Mouse (Mus musculus) left cerebral cortex, adult 8-10 months (tissue): ENCODE measurements around the gene Nexmif. TPM values are rescaled to one million over a fixed set of nuclear protein-coding genes. Genes with fewer than 3 reads are reported as not detected.
A peak's percentile ranks its signal among the peaks of the same experiment; 100 is the strongest.
"Not testable (repeated sequence)": the region's sequence is repeated elsewhere in the genome, so short reads cannot be mapped to it uniquely, and the experiment has no call there.

Experiments used
- DNase-seq, 2 experiments: peaks; one replicate each; pipeline ENCODE4 v3.0.0; 2022; ENCODE audit warnings: low spot score in 2 of 2
- microRNA-seq, 2 experiments: library from miRNA; unstranded; fragments of <30 nt; microRNA quantifications; one replicate each; pipeline ENCODE4 v1.2.0; 2022
- total RNA-seq, 4 experiments: library from RNA; stranded (reverse); gene quantifications; 2 replicates each; pipeline ENCODE4 v1.2.4; 2022

Gene Nexmif
- 10 to 100 TPM; 21.6 to 25.3 (median 23.3) TPM for total RNA-seq

GRCm38 (mm10) chrX:104200736-104201591 is at the start of gene Nexmif:
TSS of gene Nexmif (minus strand) at chrX:104201185.
- peak in 1 of 2 experiments; percentile 29 for DNase-seq

- DNase-seq: no peak
These were observed 7.7 kb upstream of the Nexmif start for GRCm38 (mm10) chrX:104208701-104209100.

- no peak for DNase-seq
These were observed 681 bp upstream of the Nexmif start for GRCm38 (mm10) chrX:104201592-104202139.

GRCm38 (mm10) chrX:104200388-104200735 is 623 bp downstream of the Nexmif start:
- DNase-seq: peak; percentile 18 to 19

GRCm38 (mm10) chrX:104199611-104200387 is 1.2 kb downstream of the Nexmif start:
- DNase-seq: peak; percentile 10 to 30

GRCm38 (mm10) chrX:104199070-104199469 is 1.9 kb downstream of the Nexmif start:
- DNase-seq: no peak

- DNase-seq: no peak
These were observed 4.4 kb downstream of the Nexmif start for GRCm38 (mm10) chrX:104196561-104196960.

GRCm38 (mm10) chrX:104179257-104179656 is 21.7 kb downstream of the Nexmif start:
- no peak for DNase-seq

GRCm38 (mm10) chrX:104150072-104150471 is 50.9 kb downstream of the Nexmif start:
- no peak for DNase-seq

- DNase-seq: not testable (repeated sequence)
These were observed 85.7 kb downstream of the Nexmif start for GRCm38 (mm10) chrX:104115266-104115665.

GRCm38 (mm10) chrX:104114596-104114995 is 86.4 kb downstream of the Nexmif start:
- DNase-seq: no peak

- no peak for DNase-seq
These were observed 146.1 kb downstream of the Nexmif start for GRCm38 (mm10) chrX:104054848-104055247.

- DNase-seq: no peak
These were observed 160.7 kb downstream of the Nexmif start for GRCm38 (mm10) chrX:104040276-104040675.

GRCm38 (mm10) chrX:104033843-104034242 is 167.1 kb downstream of the Nexmif start:
- DNase-seq: no peak

- DNase-seq: no peak
These were observed 168.2 kb downstream of the Nexmif start for GRCm38 (mm10) chrX:104032756-104033155.

Small RNA genes lying within 50 kb of the gene (microRNA-seq; reads per million reads assigned to microRNA genes)
- gene Gm24993 (0 reads per million in 2 experiments), gene Mir672 (486 to 503 reads per million in 2 experiments)

Other genes with a start within 250 kb of the Nexmif start
- gene Rlim, start 219.9 kb downstream of the Nexmif start, total RNA-seq: 10 to 100 TPM; 46.4 to 54.6 (median 49.9) TPM
- gene Abcb7, start 212.7 kb upstream of the Nexmif start, total RNA-seq: 10 to 100 TPM; 26.3 to 31.9 (median 29.5) TPM